Mouse (Mus musculus): Measurements from ENCODE around the gene Mefv. TPM values are rescaled to one million over a fixed set of nuclear protein-coding genes. Genes with fewer than 3 reads are reported as not detected.

Gene Mefv
- 0.24 and 0.29 TPM in 2 replicates for polyA plus RNA-seq (2012; rRNA removed)

DNA sequence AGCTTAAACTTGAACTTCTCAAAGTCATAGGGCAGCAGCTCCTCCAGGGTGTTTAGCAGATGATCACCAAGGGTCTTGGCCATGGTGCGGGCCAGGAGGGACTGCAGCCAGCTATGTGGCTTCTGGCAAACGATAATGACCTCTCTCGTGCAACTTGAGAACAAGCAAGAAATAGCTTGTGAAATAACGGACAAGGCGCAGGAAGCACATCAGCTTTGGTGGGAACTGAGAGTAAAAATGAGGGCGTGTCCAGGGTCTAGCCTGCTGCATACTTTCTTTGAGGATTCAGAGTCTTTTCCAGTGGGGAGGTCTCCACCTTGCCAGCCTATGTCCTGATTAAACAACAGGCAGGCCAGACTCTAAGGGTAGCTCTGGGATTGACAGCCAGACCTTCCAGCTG, at the start of gene Mefv:
Gene Mefv, minus strand, starts transcription at position 118 of the 400 bp plus-strand sequence.

DNA sequence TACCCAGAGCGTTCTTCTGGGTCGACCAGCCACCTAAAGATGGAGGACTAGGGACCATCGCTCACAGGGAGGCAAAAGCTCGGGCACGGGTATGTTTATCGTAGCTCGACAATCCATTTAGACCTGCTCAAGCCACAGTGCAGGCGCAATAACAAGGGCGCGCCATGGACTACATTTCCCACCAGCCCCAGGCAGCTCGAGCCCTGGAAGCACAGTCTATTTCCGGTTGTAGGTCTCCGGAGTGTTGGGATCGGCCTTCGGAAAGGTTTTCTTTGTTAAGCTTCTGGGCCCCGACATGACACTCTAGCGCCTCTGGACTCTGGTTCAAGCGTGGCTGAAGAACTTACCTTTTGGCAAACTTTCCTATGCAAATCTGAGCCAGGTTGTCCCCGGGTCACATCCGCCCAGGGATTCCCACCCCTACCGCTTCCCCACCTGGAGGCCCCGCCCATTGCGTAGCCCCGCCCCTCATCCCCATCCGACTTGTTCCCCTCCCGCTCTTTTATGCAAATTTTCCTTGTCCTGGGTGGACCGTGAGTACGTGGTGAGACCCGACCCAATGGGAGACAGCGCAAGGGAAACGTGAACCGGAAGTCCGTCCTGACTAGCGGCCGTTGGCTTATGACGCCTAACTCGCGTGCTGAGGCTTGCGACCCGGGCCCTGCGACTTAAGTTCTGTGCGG, 25.7 kb upstream of the Mefv start, which contains the start of gene Zfp263:
Gene Zfp263, plus strand, starts transcription at position 591 of the 683 bp plus-strand sequence.

Other genes with a start within 250 kb of the Mefv start
- not detected in 2 replicates for gene Olfr161, start 127.1 kb downstream of the Mefv start, polyA plus RNA-seq (2012; rRNA removed)
- gene Zfp263, start 26.0 kb upstream of the Mefv start, polyA plus RNA-seq (2012; rRNA removed) = 4.3 and 5.1 TPM in 2 replicates
- not detected in 2 replicates for gene Olfr15, start 112.8 kb upstream of the Mefv start, polyA plus RNA-seq (2012; rRNA removed)
- gene Zfp174, start 129.2 kb upstream of the Mefv start, polyA plus RNA-seq (2012; rRNA removed) = 0.28 and 0.32 TPM in 2 replicates
- gene Naa60, start 154.3 kb upstream of the Mefv start, polyA plus RNA-seq (2012; rRNA removed) = 12.9 and 17.1 TPM in 2 replicates
- gene Zfp597, start 166.5 kb upstream of the Mefv start, polyA plus RNA-seq (2012; rRNA removed) = 2.5 and 2.6 TPM in 2 replicates
- 0.09 and 0.13 TPM in 2 replicates for gene Gm20695, start 166.6 kb upstream of the Mefv start, polyA plus RNA-seq (2012; rRNA removed)
- 1.2 and 1.3 TPM in 2 replicates for gene 1700037C18Rik, start 190.6 kb upstream of the Mefv start, polyA plus RNA-seq (2012; rRNA removed)
- 6.1 and 6.2 TPM in 2 replicates for gene Cluap1, start 190.7 kb upstream of the Mefv start, polyA plus RNA-seq (2012; rRNA removed)